Mouse (Mus musculus): ENCODE data around the gene Ciita. TPM values are rescaled to one million over a fixed set of nuclear protein-coding genes. Genes with fewer than 3 reads are reported as not detected.

The Ciita gene
- total and polyA plus RNA-seq, 3 experiments, result 0.11 TPM; not detected in 2

GRCm38 (mm10) chr16:10461178-10461577, 18.7 kb upstream of the Ciita start:
- 0 out of 2 replicates have a peak, but pooled peaks cover 4% of the 10 kb centered on the region for H3K27me3 ChIP-seq (ENCODE audit: insufficient read depth, low read length)
- no peaks in the 10 kb centered on the region for H3K9me3 ChIP-seq (replicated peaks)
- H3K36me3 ChIP-seq (replicated peaks), result no peaks in the 10 kb centered on the region
- ATAC-seq (ENCODE audit: extremely low read depth, insufficient number of reproducible peaks, low FRiP score, poor library complexity, severe bottlenecking) (no peak), DNase-seq (ENCODE audit: low spot score) (no peak)
- H3K4me3 ChIP-seq (ENCODE audit: low read depth, low read length), result no peak overlapping the region
- no peaks in the 10 kb centered on the region for H3K4me1 ChIP-seq (ENCODE audit: insufficient read depth, low read depth, low read length)
- TF ChIP-seq TAL1 (conservative IDR thresholded peaks at IDR 0.05; ENCODE audit: low read depth, low read length), result no peak
- no peak for TF ChIP-seq GATA2 (IDR thresholded peaks at IDR 0.05; ENCODE audit: borderline replicate concordance, low read depth, low read length)
- no peak for TF ChIP-seq GATA1 (IDR thresholded peaks at IDR 0.05; ENCODE audit: borderline replicate concordance, low read length)
- TF ChIP-seq POLR2AphosphoS5 (IDR thresholded peaks at IDR 0.05; ENCODE audit: insufficient replicate concordance, low read depth, low read length), result no peak
- TF ChIP-seq CTCF (IDR thresholded peaks at IDR 0.05; ENCODE audit: low read depth, low read length), result no peak

GRCm38 (mm10) chr16:10465011-10465681, 14.7 kb upstream of the Ciita start:
- H3K36me3 ChIP-seq (replicated peaks), result no peaks in the 10 kb centered on the region
- no peak overlapping the region for H3K4me3 ChIP-seq (ENCODE audit: low read depth, low read length)
- ATAC-seq (ENCODE audit: extremely low read depth, insufficient number of reproducible peaks, low FRiP score, poor library complexity, severe bottlenecking), result no peak
- TF ChIP-seq POLR2AphosphoS5 (IDR thresholded peaks at IDR 0.05; ENCODE audit: insufficient replicate concordance, low read depth, low read length), result no peak
- TF ChIP-seq TAL1 (conservative IDR thresholded peaks at IDR 0.05; ENCODE audit: low read depth, low read length), result no peak
- no peak for TF ChIP-seq CTCF (IDR thresholded peaks at IDR 0.05; ENCODE audit: low read depth, low read length)
- TF ChIP-seq GATA1 (IDR thresholded peaks at IDR 0.05; ENCODE audit: borderline replicate concordance, low read length), result no peak
- TF ChIP-seq GATA2 (IDR thresholded peaks at IDR 0.05; ENCODE audit: borderline replicate concordance, low read depth, low read length), result no peak
- H3K4me1 ChIP-seq (ENCODE audit: insufficient read depth, low read depth, low read length), result no peaks in the 10 kb centered on the region
- peaks cover 12% of the 10 kb centered on the region; the same call in 1 of the 2 replicates for H3K27me3 ChIP-seq (ENCODE audit: insufficient read depth, low read length)
- no peak for DNase-seq (ENCODE audit: low spot score)
- H3K9me3 ChIP-seq (replicated peaks), result no peaks in the 10 kb centered on the region

DNA sequence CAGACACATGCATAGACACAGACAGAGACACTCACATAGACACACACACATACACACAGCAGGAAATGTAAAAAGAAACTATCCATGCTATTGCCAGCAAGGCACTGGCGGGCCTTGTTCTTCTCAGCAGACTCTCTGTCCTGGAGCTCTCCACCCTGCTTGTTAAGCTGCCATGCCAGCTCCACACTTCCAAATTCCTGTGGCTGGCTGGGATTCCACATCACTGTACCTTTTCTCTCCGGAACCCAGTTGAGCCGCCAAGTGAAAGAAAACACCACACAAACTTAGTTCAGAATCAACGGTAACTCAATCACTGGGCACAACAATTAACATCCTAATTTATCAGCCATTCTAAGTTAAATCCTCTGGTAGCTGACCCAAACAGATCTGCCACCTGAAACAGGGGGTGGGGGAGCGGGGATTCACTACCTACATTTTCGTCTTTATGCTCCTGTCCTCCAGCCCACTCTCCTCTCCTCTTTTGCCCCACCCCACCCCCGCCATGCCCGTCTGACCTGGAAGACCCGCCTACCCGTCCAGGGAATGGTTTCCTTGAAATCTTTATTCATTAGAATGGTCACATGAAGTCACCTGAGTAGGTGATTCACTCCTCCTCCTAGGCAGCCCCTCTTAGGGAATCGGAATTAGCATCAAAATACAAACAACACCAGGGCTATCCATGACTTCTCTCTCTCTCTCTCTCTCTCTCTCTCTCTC, 12.3 kb upstream of the Ciita start:
- DNase-seq (ENCODE audit: low spot score) (no peak), ATAC-seq (ENCODE audit: extremely low read depth, insufficient number of reproducible peaks, low FRiP score, poor library complexity, severe bottlenecking) (no peak)
- peaks cover 12% of the 10 kb centered on the region; the same call in 1 of the 2 replicates for H3K27me3 ChIP-seq (ENCODE audit: insufficient read depth, low read length)
- TF ChIP-seq GATA2 (IDR thresholded peaks at IDR 0.05; ENCODE audit: borderline replicate concordance, low read depth, low read length) (no peak), CTCF (IDR thresholded peaks at IDR 0.05; ENCODE audit: low read depth, low read length) (no peak), POLR2AphosphoS5 (IDR thresholded peaks at IDR 0.05; ENCODE audit: insufficient replicate concordance, low read depth, low read length) (no peak), GATA1 (IDR thresholded peaks at IDR 0.05; ENCODE audit: borderline replicate concordance, low read length) (no peak), TAL1 (conservative IDR thresholded peaks at IDR 0.05; ENCODE audit: low read depth, low read length) (no peak)
- no peaks in the 10 kb centered on the region for H3K4me1 ChIP-seq (ENCODE audit: insufficient read depth, low read depth, low read length)
- H3K9me3 ChIP-seq (replicated peaks), result no peaks in the 10 kb centered on the region
- H3K36me3 ChIP-seq (replicated peaks), result no peaks in the 10 kb centered on the region
- H3K4me3 ChIP-seq (ENCODE audit: low read depth, low read length), result no peak overlapping the region

- no peak for TF ChIP-seq POLR2AphosphoS5 (IDR thresholded peaks at IDR 0.05; ENCODE audit: insufficient replicate concordance, low read depth, low read length)
- no peak for TF ChIP-seq TAL1 (conservative IDR thresholded peaks at IDR 0.05; ENCODE audit: low read depth, low read length)
- no peak for TF ChIP-seq CTCF (IDR thresholded peaks at IDR 0.05; ENCODE audit: low read depth, low read length)
- no peak for TF ChIP-seq GATA2 (IDR thresholded peaks at IDR 0.05; ENCODE audit: borderline replicate concordance, low read depth, low read length)
- TF ChIP-seq GATA1 (IDR thresholded peaks at IDR 0.05; ENCODE audit: borderline replicate concordance, low read length), result no peak
- Histone ChIP-seq H3K36me3 (replicated peaks) (no peaks in the 10 kb centered on the region), H3K27me3 (ENCODE audit: insufficient read depth, low read length) (peaks cover 12% of the 10 kb centered on the region; the same call in 1 of the 2 replicates), H3K4me3 (ENCODE audit: low read depth, low read length) (no peak overlapping the region), H3K9me3 (replicated peaks) (no peaks in the 10 kb centered on the region), H3K4me1 (ENCODE audit: insufficient read depth, low read depth, low read length) (no peaks in the 10 kb centered on the region)
- DNase-seq (ENCODE audit: low spot score) (no peak), ATAC-seq (ENCODE audit: extremely low read depth, insufficient number of reproducible peaks, low FRiP score, poor library complexity, severe bottlenecking) (no peak)
Measured at GRCm38 (mm10) chr16:10468201-10468600, 11.7 kb upstream of the Ciita start.

DNA sequence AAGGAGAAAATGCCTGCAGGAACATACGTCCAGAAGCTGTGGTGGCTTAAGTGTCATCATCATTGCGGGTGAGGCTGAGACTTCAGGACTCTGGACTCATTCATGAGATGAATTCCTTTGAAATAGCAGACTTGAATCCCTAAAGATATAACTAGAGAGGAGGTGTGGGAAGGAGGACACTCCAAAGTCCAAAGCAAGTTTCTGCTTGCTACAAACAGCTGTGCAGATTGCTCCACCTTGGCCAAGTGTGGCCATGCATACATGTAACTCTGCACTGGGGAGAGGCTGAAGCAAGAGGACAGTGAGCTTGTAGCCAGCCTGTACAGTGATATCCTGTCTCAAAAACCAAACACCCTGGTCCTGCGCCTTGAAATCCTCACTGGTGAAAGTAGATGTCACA, 7.9 kb upstream of the Ciita start:
- no peak for DNase-seq (ENCODE audit: low spot score)
- Histone ChIP-seq H3K4me3 (ENCODE audit: low read depth, low read length) (no peak overlapping the region), H3K36me3 (replicated peaks) (no peaks in the 10 kb centered on the region), H3K27me3 (ENCODE audit: insufficient read depth, low read length) (peaks cover 8% of the 10 kb centered on the region; the same call in 1 of the 2 replicates), H3K4me1 (ENCODE audit: insufficient read depth, low read depth, low read length) (no peaks in the 10 kb centered on the region), H3K9me3 (replicated peaks) (no peaks in the 10 kb centered on the region)
- ATAC-seq (ENCODE audit: extremely low read depth, insufficient number of reproducible peaks, low FRiP score, poor library complexity, severe bottlenecking), result no peak
- no peak for TF ChIP-seq POLR2AphosphoS5 (IDR thresholded peaks at IDR 0.05; ENCODE audit: insufficient replicate concordance, low read depth, low read length)
- TF ChIP-seq TAL1 (conservative IDR thresholded peaks at IDR 0.05; ENCODE audit: low read depth, low read length), result no peak
- TF ChIP-seq GATA1 (IDR thresholded peaks at IDR 0.05; ENCODE audit: borderline replicate concordance, low read length), result no peak
- TF ChIP-seq CTCF (IDR thresholded peaks at IDR 0.05; ENCODE audit: low read depth, low read length), result no peak
- TF ChIP-seq GATA2 (IDR thresholded peaks at IDR 0.05; ENCODE audit: borderline replicate concordance, low read depth, low read length), result no peak

GRCm38 (mm10) chr16:10474956-10475355, 4.9 kb upstream of the Ciita start:
- no peaks in the 10 kb centered on the region for H3K9me3 ChIP-seq (replicated peaks)
- ATAC-seq (ENCODE audit: extremely low read depth, insufficient number of reproducible peaks, low FRiP score, poor library complexity, severe bottlenecking), result no peak
- no peaks in the 10 kb centered on the region for H3K36me3 ChIP-seq (replicated peaks)
- no peak for DNase-seq (ENCODE audit: low spot score)
- no peaks in the 10 kb centered on the region for H3K4me1 ChIP-seq (ENCODE audit: insufficient read depth, low read depth, low read length)
- TF ChIP-seq GATA2 (IDR thresholded peaks at IDR 0.05; ENCODE audit: borderline replicate concordance, low read depth, low read length) (no peak), TAL1 (conservative IDR thresholded peaks at IDR 0.05; ENCODE audit: low read depth, low read length) (no peak), CTCF (IDR thresholded peaks at IDR 0.05; ENCODE audit: low read depth, low read length) (no peak), GATA1 (IDR thresholded peaks at IDR 0.05; ENCODE audit: borderline replicate concordance, low read length) (no peak), POLR2AphosphoS5 (IDR thresholded peaks at IDR 0.05; ENCODE audit: insufficient replicate concordance, low read depth, low read length) (no peak)
- no peak overlapping the region for H3K4me3 ChIP-seq (ENCODE audit: low read depth, low read length)
- no peaks in the 10 kb centered on the region; the same call in 1 of the 2 replicates for H3K27me3 ChIP-seq (ENCODE audit: insufficient read depth, low read length)
